18 mouse cellular contexts compared by ENCODE assay signal in the genomic region with DNA sequence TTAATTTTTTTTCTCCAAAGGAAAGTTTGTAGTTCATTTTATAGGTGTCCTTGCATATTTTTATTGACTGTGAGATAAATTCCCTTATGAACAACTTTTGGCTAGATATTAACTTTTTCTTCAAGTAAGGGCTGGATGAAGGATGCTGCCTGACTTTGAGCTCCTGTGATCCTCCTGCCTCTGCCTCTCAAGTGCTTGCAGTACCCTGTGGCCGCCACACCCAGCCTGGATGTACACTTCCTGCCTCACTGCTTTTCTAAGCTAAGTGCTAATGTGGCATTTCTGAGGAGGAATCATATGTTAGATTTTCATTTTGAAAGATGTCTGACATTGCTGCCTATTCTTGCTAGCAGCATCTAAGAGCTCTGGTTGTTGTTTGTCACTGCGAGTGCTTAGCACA.
DNase-seq lines count a peak whose midpoint lies in the region; ATAC-seq and TF ChIP-seq lines count a peak whose summit lies in the region.
"Had no signal": no experiment of that assay in that cellular context is flagged by ENCODE, and none has a peak within 500 bp of the region (broad histone marks: within the 10 kb centered on the region; RNA-seq: fewer than 3 reads in every experiment).

No protein-coding gene starts in this region.

- H3K4me3 ChIP-seq in heart, embryonic 11.5 days (ENCODE audit: low read depth, low read length): no peak overlapping the region
- H3K4me3 ChIP-seq in liver, embryonic 14.5 days (ENCODE audit: insufficient read depth in 1 of 2, low read depth in 2 of 2, low read length in 2 of 2): no peak overlapping the region
- no peak overlapping the region for H3K4me3 ChIP-seq in liver, embryonic 12.5 days
- H3K4me3 ChIP-seq: hindbrain, embryonic 13.5 days; liver, embryonic 15.5 days had no signal

- H3K9me3 ChIP-seq in heart, embryonic 11.5 days (replicated peaks; ENCODE audit: control insufficient read depth, low read length): no peaks in the 10 kb centered on the region
- no peaks in the 10 kb centered on the region for H3K9me3 ChIP-seq in liver, embryonic 14.5 days (ENCODE audit: control insufficient read depth, low read length)
- no peaks in the 10 kb centered on the region for H3K9me3 ChIP-seq in liver, embryonic 12.5 days (replicated peaks)
- H3K9me3 ChIP-seq: hindbrain, embryonic 13.5 days; liver, embryonic 15.5 days; megakaryocyte, embryonic 14.5 days had no signal

- WGBS in heart, embryonic 11.5 days (ENCODE audit: insufficient replicate concordance): 78% methylated on average over 2 of the region's 2 CpGs
- WGBS in liver, embryonic 14.5 days (ENCODE audit: insufficient replicate concordance): 55% methylated on average over 2 of the region's 2 CpGs
- WGBS in liver, embryonic 12.5 days (ENCODE audit: insufficient replicate concordance): 57% methylated on average over 2 of the region's 2 CpGs

- no peaks in the 10 kb centered on the region; the same call in 1 of the 2 replicates for H3K4me1 ChIP-seq in heart, embryonic 11.5 days (ENCODE audit: control insufficient read depth, insufficient read depth, low read length)
- H3K4me1 ChIP-seq in liver, embryonic 14.5 days (replicated peaks; ENCODE audit: control insufficient read depth in 2 of 2, insufficient read depth in 2 of 2, low read length in 1 of 2): 0 out of 4 replicates have a peak, but pooled peaks cover 0 to 4% of the 10 kb centered on the region in 2 experiments
- peaks cover 8% of the 10 kb centered on the region; the same call in 1 of the 2 replicates for H3K4me1 ChIP-seq in liver, embryonic 12.5 days
- H3K4me1 ChIP-seq: hindbrain, embryonic 13.5 days; liver, embryonic 15.5 days had no signal

- no peaks in the 10 kb centered on the region for H3K27me3 ChIP-seq in heart, embryonic 11.5 days (ENCODE audit: control insufficient read depth, insufficient read depth, low read length)
- no peaks in the 10 kb centered on the region for H3K27me3 ChIP-seq in liver, embryonic 14.5 days (ENCODE audit: control insufficient read depth, insufficient read depth, low read length)
- no peaks in the 10 kb centered on the region for H3K27me3 ChIP-seq in liver, embryonic 12.5 days (replicated peaks)
- H3K27me3 ChIP-seq: hindbrain, embryonic 13.5 days; liver, embryonic 15.5 days; Patski had no signal

- peak; percentile 27 for DNase-seq in heart, adult 11 months
- DNase-seq in liver, embryonic 14.5 days (ENCODE audit: low read depth in 3 of 3, low spot score in 3 of 3): no peak
- peak; percentile 14 for DNase-seq in naive thymus-derived CD4-positive, alpha-beta T cell, adult 2 months (ENCODE audit: low read depth)
- DNase-seq in cerebellum, adult 9-10 months: no peak
- no peak for DNase-seq in yolk sac, embryonic 10.5 days (ENCODE audit: low spot score)
- DNase-seq: adrenal gland, postnatal 36 days; cerebellum, adult 2 months; gastrocnemius, postnatal 10 days; heart, postnatal 10 days; kidney, adult 11 months; right cerebral cortex, adult 18-20 months had no signal

- ATAC-seq in heart, embryonic 11.5 days (replicated peaks; ENCODE audit: insufficient number of reproducible peaks, low FRiP score, low TSS enrichment): no peak
- ATAC-seq in liver, embryonic 14.5 days (ENCODE audit: insufficient read depth): no peak
- no peak for ATAC-seq in liver, embryonic 12.5 days
- peak; percentile 56 for ATAC-seq in CD4-positive, CD25-positive, alpha-beta regulatory T cell, adult 4 months
- ATAC-seq: Patski had no signal

- TF ChIP-seq CTCF in liver, embryonic 14.5 days (IDR thresholded peaks at IDR 0.05; ENCODE audit: low read depth): 0 out of 2 replicates have a peak, but pooled peaks have one; percentile 20

- TF ChIP-seq EP300 in liver, embryonic 14.5 days (IDR thresholded peaks at IDR 0.05; ENCODE audit: low read depth): no peak

- H3K4me2 ChIP-seq in heart, embryonic 11.5 days: no peak overlapping the region
- no peak overlapping the region for H3K4me2 ChIP-seq in liver, embryonic 14.5 days (ENCODE audit: low read depth)
- no peak overlapping the region for H3K4me2 ChIP-seq in liver, embryonic 12.5 days
- H3K4me2 ChIP-seq: hindbrain, embryonic 13.5 days; liver, embryonic 15.5 days had no signal

- H3K9ac ChIP-seq in heart, embryonic 11.5 days (ENCODE audit: low read depth, low read length): no peak overlapping the region
- H3K9ac ChIP-seq in liver, embryonic 14.5 days (replicated peaks): no peak overlapping the region
- H3K9ac ChIP-seq in liver, embryonic 12.5 days: no peak overlapping the region
- H3K9ac ChIP-seq: hindbrain, embryonic 13.5 days; liver, embryonic 15.5 days had no signal

- no peak overlapping the region for H3K27ac ChIP-seq in heart, embryonic 11.5 days (ENCODE audit: low read depth, low read length)
- H3K27ac ChIP-seq in liver, embryonic 14.5 days: no peak overlapping the region
- no peak overlapping the region for H3K27ac ChIP-seq in liver, embryonic 12.5 days
- H3K27ac ChIP-seq: hindbrain, embryonic 13.5 days; liver, embryonic 15.5 days had no signal

- no peaks in the 10 kb centered on the region for H3K36me3 ChIP-seq in heart, embryonic 11.5 days (ENCODE audit: control insufficient read depth, insufficient read depth, low read length)
- H3K36me3 ChIP-seq in liver, embryonic 14.5 days (replicated peaks; ENCODE audit: control insufficient read depth, insufficient read depth, low read depth): no peaks in the 10 kb centered on the region
- H3K36me3 ChIP-seq in liver, embryonic 12.5 days: no peaks in the 10 kb centered on the region
- H3K36me3 ChIP-seq: hindbrain, embryonic 13.5 days; liver, embryonic 15.5 days had no signal

Comparison
In these comparisons a context has a peak if more than half of its experiments do, and no peak if none do; other contexts are left out.
1. DNase-seq: peak in heart, adult 11 months (single experiment) and naive thymus-derived CD4-positive, alpha-beta T cell, adult 2 months (single experiment); none in liver, embryonic 14.5 days (0 of 3), cerebellum, adult 9-10 months (single experiment) and yolk sac, embryonic 10.5 days (single experiment).